Mouse (Mus musculus): ENCODE measurements around the gene Ugcg.
A peak's percentile ranks its signal among the peaks of the same experiment; 100 is the strongest.

Ugcg gene

DNA sequence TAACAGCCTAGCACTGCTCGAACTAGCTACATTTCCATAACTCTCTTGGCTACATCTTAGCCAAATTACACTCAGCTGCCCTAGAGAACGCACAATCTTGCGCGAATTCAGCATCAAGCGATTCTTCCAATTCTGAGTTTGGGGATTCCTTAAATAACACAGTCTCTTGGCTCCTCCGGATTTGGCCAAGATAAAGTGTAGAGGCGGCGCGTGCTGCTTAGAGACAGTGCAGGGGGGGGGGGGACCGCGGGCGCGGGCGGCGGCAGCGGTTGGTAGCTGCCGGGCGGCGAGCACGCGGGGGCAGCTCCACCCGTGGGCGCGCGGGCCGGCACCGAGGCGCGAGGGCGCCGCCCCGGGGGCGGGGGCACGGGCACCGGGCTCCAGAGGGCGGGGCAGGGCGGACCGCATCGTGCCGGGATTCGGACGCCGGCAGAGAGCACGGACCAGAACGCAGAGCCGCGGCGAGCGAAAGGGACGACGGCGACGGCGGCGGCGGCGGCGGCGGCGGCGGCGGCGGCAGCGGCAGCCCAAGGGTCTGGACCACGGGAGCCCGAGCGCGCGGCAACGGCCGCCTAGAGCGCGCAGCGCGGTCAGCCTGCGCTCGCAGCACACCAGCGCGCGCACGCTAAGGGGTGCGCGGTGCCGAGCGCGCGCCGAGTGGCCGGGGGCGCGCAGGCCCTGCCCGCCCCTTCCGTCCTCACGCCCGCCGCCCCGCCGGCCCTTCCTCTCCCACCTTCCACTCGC is at the start of gene Ugcg:
Ugcg (plus strand) TSS at position 456 of the 744 bp plus-strand sequence.
- DNase-seq (ENCODE audit: low spot score) = peak; percentile 72

DNA sequence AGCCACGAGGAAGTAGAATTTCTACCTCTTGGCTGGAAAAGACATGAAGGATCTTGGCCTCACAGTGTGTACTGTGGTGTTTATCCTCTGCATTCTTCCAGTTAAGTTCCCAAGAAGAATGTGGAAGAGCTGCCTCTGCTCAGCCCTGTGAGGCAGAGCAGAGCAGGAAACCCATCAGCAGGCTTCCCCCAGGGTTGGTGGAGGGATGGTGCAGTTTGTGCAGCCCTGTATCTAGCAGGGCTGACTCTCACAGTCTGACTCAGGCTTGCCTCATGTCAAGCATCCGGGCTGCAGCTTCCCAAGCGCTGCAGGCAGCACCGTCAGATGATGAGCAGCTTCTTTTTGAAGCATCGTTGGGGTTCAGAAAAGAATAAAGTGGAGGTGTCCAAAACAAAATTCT is 40.0 kb upstream of the Ugcg start:
- no peak for DNase-seq (ENCODE audit: low spot score)

DNA sequence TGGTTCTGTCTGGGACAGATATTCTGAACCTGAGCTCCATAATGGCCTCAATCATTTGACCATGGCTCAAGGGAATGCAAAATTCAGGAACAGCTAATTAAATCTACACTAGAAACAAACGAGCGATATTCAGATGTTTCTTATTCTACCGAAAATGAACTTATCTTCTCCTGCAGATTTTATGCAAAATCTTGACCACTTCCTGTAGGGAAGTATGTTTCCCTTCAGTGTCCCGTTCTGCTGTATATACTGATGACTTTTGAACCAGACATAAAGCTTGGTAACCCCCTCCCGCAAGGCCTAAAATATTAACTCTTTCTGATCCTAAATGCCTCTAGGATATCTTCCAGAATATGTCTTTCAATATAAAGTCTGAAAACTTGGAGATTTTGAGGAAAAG is 38.1 kb upstream of the Ugcg start:
- DNase-seq (ENCODE audit: low spot score) = no peak

DNA sequence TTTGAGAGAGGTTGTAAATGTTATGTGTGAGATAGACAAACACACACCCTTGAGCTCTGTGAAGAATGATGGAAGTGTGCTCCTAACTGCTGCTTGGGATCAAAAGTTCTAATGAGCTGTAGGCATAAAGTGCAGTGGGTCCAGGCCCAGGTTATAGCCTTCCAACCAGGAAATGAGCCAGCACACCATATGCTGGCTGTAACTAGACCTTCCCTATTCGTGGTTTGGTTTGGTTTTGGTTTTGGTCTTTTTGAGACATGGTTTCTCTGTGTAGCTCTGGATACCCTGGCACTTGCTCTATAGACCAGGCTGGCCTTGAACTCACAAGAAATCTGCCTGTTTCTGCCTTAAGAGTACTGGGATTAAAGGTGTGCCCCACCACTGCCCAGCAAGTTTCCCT is 37.1 kb upstream of the Ugcg start:
- no peak for DNase-seq (ENCODE audit: low spot score)

DNA sequence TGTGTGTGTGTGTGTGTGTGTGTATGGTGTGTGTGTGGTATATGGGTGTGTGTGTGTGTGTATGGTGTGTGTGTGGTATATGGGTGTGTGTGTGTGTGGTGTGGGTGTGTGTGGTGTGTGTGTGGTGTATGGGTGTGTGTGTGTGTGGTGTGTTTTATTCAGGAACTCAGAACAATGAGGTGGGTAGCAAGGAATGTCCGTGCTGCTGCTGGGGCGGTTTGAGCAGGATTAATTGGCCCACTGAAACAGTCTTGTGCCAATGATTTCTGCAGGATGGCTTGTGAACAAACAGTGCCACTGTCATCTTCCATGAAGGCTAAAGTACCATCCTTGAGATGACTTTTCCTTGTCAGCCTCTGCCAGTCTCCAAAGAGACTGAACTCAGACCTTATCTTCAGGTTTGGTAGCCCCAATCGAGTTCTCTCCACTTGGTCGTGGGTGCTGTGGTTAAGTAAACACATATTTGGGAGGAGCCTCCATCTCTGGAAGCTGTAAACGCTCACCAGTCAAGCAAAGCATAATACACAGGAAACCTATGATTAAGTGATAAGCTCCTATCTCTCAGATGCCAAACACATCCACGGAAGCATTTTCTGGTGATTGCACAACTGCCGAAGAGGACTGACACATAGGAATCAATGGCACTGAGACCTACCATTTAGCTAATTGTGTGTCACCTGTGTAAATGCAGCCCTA is 32.0 kb upstream of the Ugcg start:
- no peak for DNase-seq (ENCODE audit: low spot score)

DNA sequence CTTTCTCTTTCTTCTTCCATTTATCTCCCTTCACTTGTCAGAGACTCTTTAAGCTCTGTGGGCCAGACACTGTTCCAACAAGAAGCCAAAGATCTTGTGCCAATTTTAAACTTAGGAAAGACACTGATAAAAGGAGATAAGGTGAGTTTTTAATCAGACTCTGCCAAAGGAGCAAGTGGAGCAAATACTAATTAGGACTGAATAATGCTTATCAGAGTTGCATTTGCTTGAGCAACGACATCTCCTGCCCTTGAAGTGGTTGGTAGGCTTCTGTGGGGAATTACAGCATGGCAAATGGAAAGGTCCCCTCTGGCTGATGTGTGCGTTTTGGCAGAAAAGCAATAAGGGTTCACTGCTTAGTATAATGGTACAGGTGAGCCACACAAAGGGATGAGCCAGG is 31.4 kb upstream of the Ugcg start:
- DNase-seq (ENCODE audit: low spot score) = no peak

DNA sequence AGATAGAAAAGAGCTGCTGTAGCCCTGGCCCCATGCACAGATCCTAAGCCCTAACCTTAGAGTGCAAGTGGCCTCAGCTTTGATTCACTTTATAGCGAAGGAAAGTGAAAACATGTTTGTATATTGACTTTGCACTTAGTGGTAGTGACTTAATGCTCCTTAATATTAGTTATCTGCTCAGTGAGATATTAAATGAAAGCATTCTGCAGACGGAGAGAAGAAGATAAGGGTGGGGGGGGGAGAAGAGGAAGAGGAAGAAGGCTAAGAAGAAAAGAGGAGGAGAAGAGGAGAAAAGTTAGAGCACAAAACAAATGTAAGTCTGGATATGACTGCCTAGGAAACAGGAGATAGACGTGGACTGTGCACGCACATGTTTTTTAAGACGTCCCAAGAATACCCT is 28.8 kb upstream of the Ugcg start:
- no peak for DNase-seq (ENCODE audit: low spot score)

DNA sequence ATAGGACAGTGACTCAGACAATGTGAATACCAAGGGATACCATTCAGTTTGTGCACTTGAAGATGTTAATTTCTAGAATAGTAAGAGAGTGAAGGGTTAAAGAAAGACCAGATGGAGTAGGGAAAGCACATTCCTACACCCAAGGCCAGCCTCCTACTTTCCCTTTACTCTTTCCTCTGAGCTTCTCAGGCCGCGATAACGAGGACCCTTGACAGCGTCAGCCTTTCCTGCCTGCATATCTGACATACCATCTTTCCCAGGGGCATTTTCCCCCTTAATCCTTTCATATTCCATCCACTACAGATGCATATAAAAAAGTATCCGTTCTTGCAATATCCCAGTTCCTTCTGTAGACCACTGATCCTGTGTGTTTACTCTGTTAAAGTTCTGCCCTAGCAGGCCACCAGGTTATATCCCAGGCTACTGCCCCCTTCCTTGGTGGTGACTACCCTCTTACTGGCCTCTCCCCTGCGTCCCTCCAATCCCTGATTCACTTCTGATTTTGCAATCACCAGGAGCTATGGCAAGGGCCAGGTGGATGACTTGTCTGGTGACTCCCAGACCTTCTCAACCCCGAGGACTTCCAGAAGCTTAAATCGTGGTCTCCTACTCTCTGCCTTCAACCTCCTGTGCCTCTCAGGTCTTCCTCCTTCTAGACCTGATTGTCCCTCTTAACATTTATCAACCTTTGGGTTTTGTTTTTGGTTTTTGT is 27.9 kb upstream of the Ugcg start:
- DNase-seq (ENCODE audit: low spot score) = no peak

DNA sequence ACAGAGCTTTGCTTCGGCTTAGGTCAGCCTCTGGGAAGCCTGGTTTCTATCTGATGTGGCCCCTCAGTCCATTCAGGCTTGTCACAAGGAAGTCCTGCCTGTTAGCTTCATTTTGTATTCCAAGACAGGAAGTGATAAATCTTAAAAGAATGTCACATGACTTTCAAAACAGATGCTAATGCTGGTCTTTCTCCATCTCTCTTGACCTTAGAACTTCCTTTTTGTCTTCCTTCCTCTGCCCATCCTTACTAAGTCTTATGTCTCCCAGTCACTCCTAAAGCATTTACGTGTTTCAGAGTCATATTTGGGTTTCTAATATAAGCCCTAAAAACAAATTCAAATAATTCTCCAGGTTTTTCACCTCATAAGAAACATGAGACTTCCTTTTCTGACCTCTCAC is 25.0 kb upstream of the Ugcg start:
- DNase-seq (ENCODE audit: low spot score) = no peak

DNA sequence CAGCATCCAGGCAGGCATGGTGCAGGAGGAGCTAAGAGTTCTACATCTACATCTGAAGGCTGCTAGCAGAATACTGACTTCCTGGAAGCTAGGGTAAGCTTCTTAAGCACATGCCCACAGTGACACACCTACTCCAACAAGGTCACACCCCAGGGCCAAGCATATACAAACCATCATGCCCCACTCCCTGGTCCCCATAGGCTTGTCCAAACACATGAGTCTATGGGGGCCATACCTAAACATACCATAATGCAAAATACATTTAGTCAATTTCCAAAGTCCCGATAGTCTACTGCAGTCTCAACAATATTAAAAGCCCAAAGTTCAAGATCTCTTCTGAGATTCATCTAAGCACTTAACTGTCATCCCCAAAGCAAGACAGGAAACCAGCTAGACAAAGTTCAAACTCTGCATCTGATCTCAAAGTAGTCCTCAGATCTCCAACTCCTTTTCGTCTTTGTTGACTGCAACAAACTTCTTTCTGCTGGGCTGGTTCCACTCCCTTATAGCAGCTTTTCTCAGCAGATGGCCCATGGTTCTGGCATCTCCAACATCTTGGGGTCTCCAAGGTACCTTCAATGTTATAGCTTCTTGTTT is 21.7 kb upstream of the Ugcg start:
- no peak for DNase-seq (ENCODE audit: low spot score)

DNA sequence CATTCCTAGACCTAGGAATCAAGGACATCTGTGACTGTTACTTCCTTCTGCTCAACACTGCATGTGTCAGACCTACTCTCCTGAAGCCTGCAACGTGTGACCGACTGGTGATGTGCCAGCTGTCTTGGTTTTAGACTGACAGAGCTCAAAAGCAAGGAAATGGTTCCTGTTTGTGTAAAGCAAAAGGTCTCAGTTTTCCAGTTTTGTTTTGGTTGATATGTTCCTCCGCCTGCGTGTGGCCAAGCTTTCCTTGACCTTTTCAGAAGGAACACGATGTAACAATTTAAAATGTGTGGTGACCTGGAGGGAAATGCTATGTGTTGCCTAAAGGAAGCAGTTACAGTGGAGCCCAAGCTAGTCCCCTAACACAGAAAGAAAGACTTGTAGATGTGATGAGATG is 19.1 kb upstream of the Ugcg start:
- no peak for DNase-seq (ENCODE audit: low spot score)

DNA sequence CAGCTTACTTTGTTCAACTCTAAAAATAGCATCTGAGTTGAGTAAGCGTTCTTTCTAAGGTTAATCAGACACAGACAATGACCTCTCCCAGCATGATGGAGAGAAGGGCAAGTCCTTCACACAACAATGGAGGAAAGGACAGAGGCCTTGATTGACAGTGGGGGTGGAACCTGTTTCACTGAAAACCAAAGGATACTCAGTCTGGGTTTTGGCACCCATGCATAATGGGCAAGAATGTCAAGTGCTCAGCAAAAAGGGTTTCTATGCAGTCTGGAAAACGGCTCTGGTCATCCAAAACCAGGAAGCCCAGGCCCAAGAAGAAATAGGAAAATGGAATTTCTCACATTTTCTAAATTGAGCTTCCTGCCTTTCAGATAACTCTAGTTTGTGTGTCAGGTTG is 16.4 kb upstream of the Ugcg start:
- DNase-seq (ENCODE audit: low spot score) = no peak

DNA sequence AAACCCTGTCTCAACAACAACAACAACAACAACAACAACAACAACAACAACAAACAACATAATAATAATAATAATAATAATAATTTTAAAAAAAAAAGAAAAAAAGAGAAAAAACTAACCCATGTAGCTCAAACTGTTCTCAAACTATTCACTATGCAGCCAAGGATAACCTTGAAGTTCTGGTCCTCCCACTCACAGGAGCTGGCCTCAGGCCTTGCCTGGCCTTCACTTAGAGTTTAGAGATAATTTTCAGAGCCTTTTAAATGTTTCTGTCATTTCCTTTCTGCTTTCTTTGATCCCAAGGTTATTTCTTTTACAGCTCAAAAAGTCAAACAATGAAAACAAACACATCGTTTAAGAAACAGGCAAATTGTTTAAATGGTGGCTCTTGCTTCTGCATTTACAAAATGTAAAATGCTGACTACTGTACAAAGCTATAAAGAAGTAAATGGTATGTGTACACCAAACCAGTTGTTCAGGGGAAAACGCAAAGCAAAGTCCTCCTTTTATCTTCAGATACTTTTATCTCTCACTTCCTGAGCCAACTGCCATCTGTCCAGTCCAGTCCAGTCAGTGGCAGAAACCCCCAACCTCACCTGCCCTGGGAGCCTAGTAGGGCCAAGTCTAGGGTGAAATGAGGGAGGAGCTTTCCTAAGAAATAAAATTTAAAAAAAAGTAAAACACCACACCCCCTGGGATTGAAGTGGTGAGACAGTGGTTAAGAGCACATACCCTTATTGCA is 15.7 kb upstream of the Ugcg start:
- no peak for DNase-seq (ENCODE audit: low spot score)

DNA sequence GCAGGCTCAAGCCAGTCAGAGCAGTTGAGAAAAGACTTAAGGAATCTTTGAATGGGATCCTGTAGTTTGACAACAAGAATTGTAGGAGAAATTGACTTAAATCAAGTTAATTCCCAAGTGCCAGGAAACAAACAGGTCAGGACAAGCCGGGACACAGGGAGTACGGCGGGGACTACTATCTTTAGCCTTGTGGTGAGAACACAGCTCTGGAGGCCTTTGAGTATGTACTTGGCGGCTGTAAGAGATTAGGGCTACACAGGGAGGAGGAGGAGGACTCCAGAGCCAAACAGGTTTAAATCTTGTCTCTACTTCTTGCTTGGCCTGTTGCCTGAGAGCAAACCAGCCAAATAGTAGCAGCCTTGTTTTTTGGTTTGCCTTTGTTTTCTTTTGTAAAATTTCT is 14.1 kb upstream of the Ugcg start:
- DNase-seq (ENCODE audit: low spot score) = peak; percentile 58

DNA sequence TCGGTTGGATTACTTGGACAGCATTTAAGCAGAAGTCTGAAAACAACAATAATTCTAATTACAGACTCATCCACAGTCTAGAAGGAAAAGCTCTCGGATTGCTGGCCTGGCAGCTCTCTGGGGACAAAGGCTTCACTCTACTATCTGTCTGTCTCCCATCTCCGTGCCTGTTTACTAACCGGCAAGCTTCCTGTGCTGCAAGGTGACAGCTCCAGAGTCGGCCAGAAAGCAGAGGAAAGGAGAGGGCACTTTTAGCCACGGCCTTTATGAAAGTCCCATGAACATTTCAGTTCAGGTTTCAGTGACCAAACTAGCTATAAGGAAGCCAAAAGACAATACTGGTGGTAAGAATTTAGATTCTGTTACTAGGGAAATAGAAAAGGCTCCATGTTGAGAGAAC is 13.1 kb upstream of the Ugcg start:
- no peak for DNase-seq (ENCODE audit: low spot score)

DNA sequence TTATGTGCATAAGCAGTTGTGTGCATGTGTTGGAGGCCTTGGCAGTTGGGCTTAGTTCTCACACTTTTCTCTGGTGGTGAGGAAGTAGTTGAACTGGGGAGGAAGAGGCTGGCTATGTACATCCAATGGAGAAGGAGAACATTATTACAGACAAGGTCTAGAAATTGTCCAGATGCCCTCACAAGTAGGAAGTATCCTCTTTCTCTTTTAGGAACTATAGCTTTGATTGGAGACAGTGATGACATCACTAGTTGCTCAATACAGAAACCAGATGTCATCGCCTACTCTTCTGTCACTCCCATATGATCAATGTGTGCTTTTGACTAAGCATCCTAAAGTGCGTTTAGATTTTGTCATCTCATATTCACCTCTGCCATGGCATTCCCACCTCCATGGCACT is 11.5 kb upstream of the Ugcg start:
- no peak for DNase-seq (ENCODE audit: low spot score)

DNA sequence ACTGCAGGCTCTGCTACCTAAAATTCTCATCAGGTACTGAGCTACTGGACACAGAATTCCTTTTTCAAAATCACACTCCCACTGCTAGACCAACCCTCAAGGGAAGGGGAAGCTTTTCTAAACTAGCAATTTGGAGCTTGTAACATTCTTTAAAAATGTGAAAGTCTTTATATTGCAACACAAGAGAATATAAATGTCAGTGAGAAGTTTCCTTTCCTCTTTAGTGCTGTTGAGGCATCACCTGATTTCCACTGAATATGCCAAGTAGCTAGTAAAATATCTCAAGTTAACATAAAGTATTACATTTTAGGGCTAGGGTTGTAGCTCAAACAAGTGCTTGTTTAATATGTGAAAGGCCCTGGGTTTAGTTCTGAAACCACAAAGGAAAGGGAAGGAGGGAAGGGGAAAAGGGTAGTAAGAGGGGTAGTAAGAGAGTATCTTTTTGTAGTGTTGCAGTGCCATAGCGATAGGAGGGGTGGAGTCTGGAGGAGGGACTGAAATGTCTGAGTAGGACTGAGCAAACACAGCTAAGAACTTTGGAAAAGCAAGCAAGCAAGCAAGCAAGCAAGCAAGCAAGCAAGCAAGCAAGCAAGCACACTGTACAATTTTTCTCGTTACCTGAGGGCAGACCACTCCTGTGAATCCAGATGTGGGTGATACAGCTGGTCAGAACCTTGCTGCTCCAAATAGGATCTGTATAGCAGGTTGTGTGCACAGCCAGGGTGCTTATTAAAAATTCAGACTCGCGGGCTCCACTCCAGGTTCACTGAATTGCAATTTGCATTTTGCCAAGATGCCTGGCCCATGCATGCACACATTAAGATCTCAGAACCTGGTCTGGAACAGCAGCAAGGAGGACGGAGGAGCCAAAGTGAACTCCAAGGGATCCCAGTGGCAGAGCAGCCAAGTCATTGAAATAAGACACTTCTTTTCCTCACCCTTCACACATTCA is 7.5 kb upstream of the Ugcg start:
- DNase-seq (ENCODE audit: low spot score) = no peak

DNA sequence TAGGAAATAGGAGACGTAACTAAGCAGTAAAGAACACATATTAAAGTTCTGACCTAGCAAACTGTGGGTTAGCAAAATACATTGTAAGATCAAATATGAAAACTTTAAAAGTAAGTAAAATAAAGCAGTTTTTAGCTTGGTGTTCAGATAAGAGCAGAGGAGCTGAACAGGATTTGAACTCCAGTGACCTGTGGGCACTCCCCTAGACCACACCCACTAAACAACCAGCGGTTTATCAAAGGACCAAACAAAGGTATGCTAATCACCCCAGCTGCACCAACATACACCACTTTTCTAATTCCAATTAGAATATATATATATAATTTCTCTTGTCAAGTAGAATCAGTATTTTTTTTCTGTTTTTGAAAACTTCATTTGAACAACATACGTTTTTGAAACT is 3.4 kb upstream of the Ugcg start:
- DNase-seq (ENCODE audit: low spot score) = no peak

DNA sequence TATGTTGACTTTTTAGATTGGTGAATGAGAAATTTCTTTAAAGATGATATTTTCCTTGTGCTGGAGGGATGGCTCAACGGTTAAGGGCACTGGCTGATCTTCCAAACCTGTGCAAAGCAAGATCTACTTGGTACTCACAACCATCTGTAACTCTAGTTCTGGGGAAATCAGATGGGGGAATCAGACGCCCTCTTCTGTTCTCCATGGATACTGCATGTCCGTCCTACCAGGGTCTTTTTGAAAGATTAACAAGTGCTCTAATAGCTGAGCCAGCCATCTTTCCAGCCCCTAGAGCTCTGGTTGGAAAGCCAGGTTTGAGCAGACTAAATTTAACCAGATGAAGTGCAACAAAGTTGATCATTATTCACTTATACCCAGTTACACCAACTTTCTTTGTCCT is 1.8 kb upstream of the Ugcg start:
- DNase-seq (ENCODE audit: low spot score) = no peak

DNA sequence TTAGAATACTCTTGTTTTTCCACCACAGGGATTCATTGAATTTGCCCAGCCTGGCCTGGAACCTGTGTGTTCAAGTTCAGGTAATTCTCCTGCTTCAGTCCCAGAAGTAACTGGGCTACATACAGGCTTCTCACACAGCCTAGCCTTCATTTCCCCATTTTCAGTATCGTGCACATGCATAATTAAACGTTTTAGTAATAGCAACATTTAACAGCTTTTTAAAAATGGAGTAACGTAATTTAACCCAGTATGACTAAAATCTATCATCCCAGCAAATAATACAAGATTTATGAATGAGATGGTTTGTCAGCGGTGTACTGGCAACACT is 619 bp upstream of the Ugcg start:
- no peak for DNase-seq (ENCODE audit: low spot score)

DNA sequence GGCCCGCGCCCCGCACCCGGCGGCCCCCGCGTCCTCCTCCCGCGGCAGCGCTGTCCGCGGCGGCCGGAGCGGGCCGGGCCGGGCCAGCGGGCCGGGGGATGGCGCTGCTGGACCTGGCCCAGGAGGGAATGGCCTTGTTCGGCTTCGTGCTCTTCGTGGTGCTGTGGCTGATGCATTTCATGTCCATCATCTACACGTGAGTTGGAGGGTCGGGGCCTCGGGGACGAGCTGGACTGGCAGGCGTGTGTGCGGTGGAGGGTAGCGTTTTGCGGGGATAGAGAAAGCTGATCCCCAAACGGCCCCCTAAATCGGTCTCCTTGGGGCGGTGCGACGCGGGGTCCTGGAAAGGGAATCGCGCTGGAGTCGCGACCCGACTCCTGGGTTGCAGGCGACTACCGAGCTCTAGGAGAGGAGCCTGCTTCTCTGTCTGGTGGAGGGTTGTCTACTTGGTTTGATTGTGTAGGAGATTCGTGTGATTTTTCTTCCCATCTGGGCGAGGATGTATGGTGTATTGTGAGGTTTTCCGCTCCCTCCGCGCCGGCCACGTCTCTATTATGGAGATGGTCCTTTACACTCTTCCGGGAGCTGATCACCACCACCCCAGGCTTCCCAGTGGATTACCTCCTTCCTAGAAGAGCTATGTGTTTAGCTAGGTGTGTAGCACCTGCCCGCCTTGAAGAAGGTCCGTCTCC is 635 bp downstream of the Ugcg start:
- DNase-seq (ENCODE audit: low spot score) = peak; percentile 32
